Mouse (Mus musculus) cerebellum, adult 2 months (tissue): Measurements from ENCODE around the gene Dpf1. TPM values are rescaled to one million over a fixed set of nuclear protein-coding genes. Genes with fewer than 3 reads are reported as not detected.
A peak's percentile ranks its signal among the peaks of the same experiment; 100 is the strongest.

Experiments
- DNase-seq, 2 experiments: peaks; one replicate each; pipeline ENCODE4 v3.0.0; 2021
- H3K27ac ChIP-seq: fragments of 200-500 bp; 2 replicates; pipeline ENCODE4 v1.5.1; 2012; ENCODE audit warnings: low read length, control low read depth, inconsistent platforms; ENCODE audit not compliant: insufficient read depth
- H3K27me3 ChIP-seq: fragments of 200-500 bp; 2 replicates; pipeline ENCODE4 v1.6.1; 2012; ENCODE audit warnings: inconsistent platforms, mild to moderate bottlenecking, low read length, moderate library complexity; ENCODE audit not compliant: control insufficient read depth, insufficient read depth
- H3K4me1 ChIP-seq: fragments of 200-500 bp; 2 replicates; pipeline ENCODE4 v1.6.1; 2011; ENCODE audit warnings: low read length; ENCODE audit not compliant: control insufficient read depth, insufficient read depth
- H3K4me3 ChIP-seq: fragments of 200-500 bp; replicated peaks from 2 replicates; pipeline ENCODE3; 2011; ENCODE audit warnings: mild to moderate bottlenecking, low read depth, low read length, control low read depth; ENCODE audit not compliant: insufficient read depth
- CTCF ChIP-seq: fragments of 200-500 bp; IDR thresholded peaks from 2 replicates; pipeline ENCODE4 v1.5.1; 2011; ENCODE audit warnings: low read depth, mild to moderate bottlenecking, control low read depth, low read length, moderate library complexity, borderline replicate concordance; ENCODE audit not compliant: insufficient read depth
- POLR2A ChIP-seq: fragments of 200-500 bp; IDR thresholded peaks from 2 replicates; pipeline ENCODE4 v1.6.1; 2011; ENCODE audit warnings: low read length, control low read depth, borderline replicate concordance; ENCODE audit not compliant: insufficient read depth
- WGBS: fragments of 180-500 bp; shearing (Covaris S2); methylation state at CpG from one replicate; pipeline ENCODE4 v1.1.7; 2018; 5-methylcytosine and 5-hydroxymethylcytosine counted together
- polyA plus RNA-seq: library from polyadenylated mRNA; depleted of rRNA; stranded (reverse); fragments of >200 nt; gene quantifications from 2 replicates; pipeline ENCODE4 v1.2.3, GENCODE M21; 2012

The Dpf1 gene
- polyA plus RNA-seq, 1 experiment = 28.3 TPM

DNA sequence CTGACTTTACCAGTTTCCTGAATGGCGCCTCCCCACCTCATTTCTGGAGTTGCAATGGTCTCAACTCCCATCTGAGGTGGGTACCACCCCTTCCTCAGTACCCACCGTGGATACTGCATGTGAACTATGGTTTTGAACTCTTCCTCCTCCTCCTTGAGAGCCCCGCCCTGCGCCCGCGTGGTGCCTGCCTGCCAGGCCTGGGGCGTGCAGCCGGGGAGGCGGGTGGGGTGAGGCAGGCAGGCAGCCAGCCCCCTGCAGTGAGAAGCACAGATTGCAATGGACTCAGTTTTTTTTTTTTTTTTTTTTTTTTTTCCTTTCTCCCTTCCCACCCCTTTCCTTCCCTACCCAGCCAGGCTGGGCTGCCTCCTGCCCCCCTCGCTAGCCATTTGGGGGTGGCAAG lies 13.2 kb downstream of the Dpf1 start:
- 16% methylated on average over 10 of the region's 10 CpGs for WGBS
- no peak overlapping the region for H3K4me3 ChIP-seq
- DNase-seq = peak; percentile 74
- TF ChIP-seq POLR2A (no peak), CTCF (no peak)
- H3K27me3 ChIP-seq = no peaks in the 10 kb centered on the region
- no peak overlapping the region for H3K27ac ChIP-seq
- H3K4me1 ChIP-seq = peaks cover 41% of the 10 kb centered on the region

- H3K4me1 ChIP-seq = peaks cover 41% of the 10 kb centered on the region
- no peak for TF ChIP-seq POLR2A
- TF ChIP-seq CTCF = no peak
- H3K27me3 ChIP-seq = no peaks in the 10 kb centered on the region
- 25% methylated on average over 2 of the region's 2 CpGs for WGBS
- no peak overlapping the region for H3K27ac ChIP-seq
- DNase-seq = no peak
- no peak overlapping the region for H3K4me3 ChIP-seq
These were observed 13.8 kb downstream of the Dpf1 start for GRCm38 (mm10) chr7:29317558-29317957.

DNA sequence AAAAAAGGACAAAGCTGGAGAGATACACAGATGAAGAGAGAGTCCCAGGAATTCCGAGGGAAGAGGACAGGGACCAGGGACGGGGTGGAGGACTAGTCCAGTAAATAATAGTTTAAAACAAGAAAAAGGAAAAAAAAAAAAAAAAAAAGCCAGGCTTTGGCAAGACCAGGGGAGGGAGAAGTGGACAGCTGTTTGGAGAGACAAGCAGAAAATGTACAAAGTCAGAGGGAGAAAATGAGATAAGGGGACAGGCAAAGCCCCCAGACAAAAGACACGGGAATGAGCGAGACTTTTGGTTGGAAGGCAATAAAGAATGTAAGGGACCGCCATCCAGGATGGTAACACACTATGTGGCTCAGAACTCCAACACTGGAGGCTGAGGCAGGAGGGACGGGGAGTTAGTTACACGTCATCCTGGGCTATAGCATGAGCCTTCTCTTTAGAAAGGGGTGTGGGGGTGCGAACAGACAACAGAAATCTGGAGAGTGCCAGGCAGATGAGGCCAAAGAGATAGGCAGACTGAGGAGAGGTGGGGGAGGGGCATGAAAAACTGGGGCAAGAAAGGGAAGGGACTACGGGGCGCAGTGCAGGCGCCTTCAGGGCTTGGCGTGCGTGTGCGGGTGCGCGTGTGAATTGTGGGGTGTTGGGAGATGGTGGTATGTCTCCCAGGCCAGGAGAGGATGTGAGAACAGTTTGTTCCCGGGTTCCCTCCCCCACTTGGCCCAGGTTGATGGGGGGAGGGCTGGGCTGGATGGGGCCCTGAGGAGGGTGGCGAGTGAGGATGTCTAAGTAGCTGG lies 14.6 kb downstream of the Dpf1 start:
- DNase-seq = no peak
- WGBS = 30% methylated on average over 18 of the region's 18 CpGs
- H3K4me1 ChIP-seq = peaks cover 38% of the 10 kb centered on the region
- H3K27ac ChIP-seq = no peak overlapping the region
- H3K27me3 ChIP-seq = no peaks in the 10 kb centered on the region
- TF ChIP-seq POLR2A = no peak
- TF ChIP-seq CTCF = no peak
- no peak overlapping the region for H3K4me3 ChIP-seq

- no peak for TF ChIP-seq POLR2A
- TF ChIP-seq CTCF = 0 out of 2 replicates have a peak, but pooled peaks have one; percentile 16
- WGBS = 53% methylated on average over 19 of the region's 19 CpGs
- H3K27ac ChIP-seq = no peak overlapping the region
- peaks cover 26% of the 10 kb centered on the region for H3K4me1 ChIP-seq
- no peaks in the 10 kb centered on the region for H3K27me3 ChIP-seq
- H3K4me3 ChIP-seq = no peak overlapping the region
- no peak for DNase-seq
These were observed 15.9 kb downstream of the Dpf1 start for GRCm38 (mm10) chr7:29319337-29320307.

DNA sequence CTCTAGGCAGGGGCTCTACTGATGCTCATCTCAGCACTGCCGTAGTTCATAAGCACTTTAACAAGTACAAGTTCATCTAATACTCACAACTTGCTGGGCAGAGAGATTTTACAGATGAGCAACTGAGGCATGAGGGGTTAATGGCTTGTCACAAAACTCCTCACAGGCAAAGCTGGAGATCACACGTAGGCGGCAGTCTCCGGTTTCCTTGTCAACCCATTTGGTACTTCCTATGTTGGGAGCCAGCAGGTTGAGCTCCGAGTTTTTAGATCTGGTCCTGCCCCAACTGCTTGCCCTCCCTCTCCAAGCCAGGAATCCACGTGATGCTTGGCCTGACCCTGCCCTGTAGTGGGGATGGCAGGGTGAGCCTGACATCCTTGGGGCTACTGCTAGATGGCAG lies 23.3 kb downstream of the Dpf1 start:
- Histone ChIP-seq H3K4me3 (no peak overlapping the region), H3K4me1 (no peaks in the 10 kb centered on the region), H3K27ac (no peak overlapping the region), H3K27me3 (no peaks in the 10 kb centered on the region)
- WGBS = 74% methylated on average over 6 of the region's 6 CpGs
- TF ChIP-seq CTCF (no peak), POLR2A (no peak)
- DNase-seq = no peak

DNA sequence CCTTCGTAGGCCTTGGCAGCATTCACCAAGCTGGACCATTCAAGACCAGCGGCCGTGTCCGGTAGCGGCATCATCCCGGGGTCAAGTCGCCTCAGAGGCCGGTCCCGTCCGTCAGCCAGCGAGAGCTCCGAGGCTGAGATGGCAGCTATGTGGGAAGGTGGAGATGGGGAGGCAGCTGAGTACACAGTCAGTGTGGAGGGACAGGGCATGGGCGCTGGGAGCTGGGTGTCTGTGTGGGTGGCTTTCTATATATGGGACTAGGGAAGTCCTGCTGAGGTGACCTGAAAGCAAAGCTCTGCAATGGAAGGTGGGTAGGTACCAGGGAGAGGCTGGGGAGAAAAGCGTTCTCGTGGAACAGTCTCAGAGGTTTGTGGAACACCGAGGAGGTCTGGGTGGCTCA lies 25.2 kb downstream of the Dpf1 start:
- Histone ChIP-seq H3K4me1 (no peaks in the 10 kb centered on the region), H3K27ac (no peak overlapping the region), H3K4me3 (no peak overlapping the region), H3K27me3 (no peaks in the 10 kb centered on the region)
- no peak for TF ChIP-seq POLR2A
- TF ChIP-seq CTCF = no peak
- no peak for DNase-seq
- 88% methylated on average over 16 of the region's 16 CpGs for WGBS

DNA sequence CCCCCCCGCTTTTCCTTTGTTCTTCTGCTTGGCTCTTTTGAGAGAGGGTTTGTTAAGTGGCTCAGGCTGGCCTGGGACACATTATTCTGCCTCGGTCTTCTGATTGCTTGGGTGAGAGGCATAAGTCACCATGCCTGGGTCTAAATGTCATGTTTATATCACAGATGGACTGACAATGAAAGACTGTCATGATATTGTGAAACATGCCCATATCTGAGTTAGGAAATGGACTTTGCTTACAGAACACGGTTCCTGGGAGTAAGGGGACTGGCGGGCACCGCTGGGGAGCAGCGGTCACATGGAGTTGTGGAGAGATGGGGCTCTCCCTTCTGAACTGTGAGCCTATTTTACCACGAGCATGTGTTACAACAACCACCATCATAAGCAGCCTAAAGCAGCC lies 30.4 kb downstream of the Dpf1 start:
- 78% methylated on average over 7 of the region's 7 CpGs for WGBS
- no peak overlapping the region for H3K4me3 ChIP-seq
- no peaks in the 10 kb centered on the region for H3K4me1 ChIP-seq
- H3K27me3 ChIP-seq = no peaks in the 10 kb centered on the region
- H3K27ac ChIP-seq = no peak overlapping the region
- TF ChIP-seq CTCF = no peak
- DNase-seq = no peak

GRCm38 (mm10) chr7:29335276-29335675 lies 31.5 kb downstream of the Dpf1 start:
- H3K4me3 ChIP-seq = no peak overlapping the region
- no peak for TF ChIP-seq CTCF
- TF ChIP-seq POLR2A = no peak
- H3K27me3 ChIP-seq = no peaks in the 10 kb centered on the region
- H3K4me1 ChIP-seq = no peaks in the 10 kb centered on the region
- H3K27ac ChIP-seq = no peak overlapping the region
- no peak for DNase-seq
